Mouse (Mus musculus): Measurements from ENCODE around the gene Vac14.
"Not testable (repeated sequence)": the region's sequence is repeated elsewhere in the genome, so short reads cannot be mapped to it uniquely, and the experiment has no call there.

Gene Vac14

GRCm38 (mm10) chr8:110648577-110648976 is 30.2 kb downstream of the Vac14 start:
- no peak for DNase-seq (ENCODE audit: low read depth)

GRCm38 (mm10) chr8:110649286-110649685 is 30.9 kb downstream of the Vac14 start:
- no peak for DNase-seq (ENCODE audit: low read depth)

DNA sequence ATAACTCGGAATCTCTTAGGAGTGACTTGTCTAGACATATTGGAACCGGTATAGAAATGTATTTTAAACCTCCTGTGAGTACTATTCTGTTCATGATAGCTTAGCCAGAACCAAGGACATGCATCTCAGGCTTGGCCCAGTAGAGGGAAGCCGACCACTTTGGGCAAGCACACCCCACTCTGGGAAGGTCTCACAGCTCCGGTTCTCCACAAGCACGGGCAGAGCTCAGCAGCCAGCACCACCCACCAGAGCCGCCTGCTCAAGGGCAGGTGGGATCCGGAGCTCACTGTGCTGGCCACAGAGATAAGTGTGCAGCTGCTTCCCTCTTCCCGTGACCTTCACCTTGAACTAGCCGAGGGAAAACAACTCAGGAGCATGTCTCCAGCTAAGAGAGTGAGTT is 32.5 kb downstream of the Vac14 start:
- DNase-seq (ENCODE audit: low read depth) = no peak

- no peak for DNase-seq (ENCODE audit: low read depth)
Observed at GRCm38 (mm10) chr8:110651847-110652246, 33.5 kb downstream of the Vac14 start.

GRCm38 (mm10) chr8:110654075-110655060 is 36.0 kb downstream of the Vac14 start:
- peak; percentile 27 for DNase-seq (ENCODE audit: low read depth)

GRCm38 (mm10) chr8:110655827-110656226 is 37.4 kb downstream of the Vac14 start:
- no peak for DNase-seq (ENCODE audit: low read depth)

- no peak for DNase-seq (ENCODE audit: low read depth)
Observed at GRCm38 (mm10) chr8:110657661-110658060, 39.3 kb downstream of the Vac14 start.

GRCm38 (mm10) chr8:110660121-110660520 is 41.7 kb downstream of the Vac14 start:
- no peak for DNase-seq (ENCODE audit: low read depth)

- DNase-seq (ENCODE audit: low read depth) = no peak
Observed at GRCm38 (mm10) chr8:110662545-110662944, 44.2 kb downstream of the Vac14 start.

- no peak for DNase-seq (ENCODE audit: low read depth)
Observed at GRCm38 (mm10) chr8:110663015-110663742, 44.8 kb downstream of the Vac14 start.

DNA sequence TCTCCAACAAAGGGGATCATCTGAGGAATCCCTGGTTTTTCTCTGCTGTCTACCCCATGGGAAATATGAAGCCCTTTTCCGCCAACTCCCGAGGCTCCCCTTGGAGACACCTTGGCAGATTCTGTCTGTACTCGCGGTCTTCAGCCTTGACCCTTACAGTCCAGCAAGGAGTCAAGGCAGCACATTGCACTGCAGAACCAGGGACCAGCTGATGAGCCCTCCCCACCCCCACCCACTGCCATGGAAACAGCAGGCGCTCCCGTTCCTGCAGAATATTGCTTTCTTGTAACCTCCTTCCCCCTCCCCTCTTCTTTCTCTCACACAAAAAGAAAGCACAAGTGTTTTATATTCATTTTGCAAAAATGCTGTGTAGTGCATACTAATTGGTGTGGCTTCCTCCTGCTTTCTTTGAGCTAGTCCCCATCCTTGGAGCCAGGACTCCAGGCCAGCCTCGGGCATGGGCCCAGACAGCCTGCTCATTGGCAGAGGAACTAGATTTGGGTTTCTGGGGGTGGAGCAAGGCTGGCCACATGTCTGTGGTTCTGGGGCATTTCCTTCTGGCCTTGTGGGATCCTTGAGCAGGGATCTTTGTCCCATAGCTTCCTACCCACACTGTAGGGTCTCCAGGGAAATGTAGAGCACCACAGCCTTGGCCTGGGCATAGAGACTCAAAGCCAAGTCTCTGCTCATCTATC is 46.0 kb downstream of the Vac14 start:
- peak; percentile 5 for DNase-seq (ENCODE audit: low read depth)

- no peak for DNase-seq (ENCODE audit: low read depth)
Observed at GRCm38 (mm10) chr8:110665000-110665399, 46.6 kb downstream of the Vac14 start.

DNA sequence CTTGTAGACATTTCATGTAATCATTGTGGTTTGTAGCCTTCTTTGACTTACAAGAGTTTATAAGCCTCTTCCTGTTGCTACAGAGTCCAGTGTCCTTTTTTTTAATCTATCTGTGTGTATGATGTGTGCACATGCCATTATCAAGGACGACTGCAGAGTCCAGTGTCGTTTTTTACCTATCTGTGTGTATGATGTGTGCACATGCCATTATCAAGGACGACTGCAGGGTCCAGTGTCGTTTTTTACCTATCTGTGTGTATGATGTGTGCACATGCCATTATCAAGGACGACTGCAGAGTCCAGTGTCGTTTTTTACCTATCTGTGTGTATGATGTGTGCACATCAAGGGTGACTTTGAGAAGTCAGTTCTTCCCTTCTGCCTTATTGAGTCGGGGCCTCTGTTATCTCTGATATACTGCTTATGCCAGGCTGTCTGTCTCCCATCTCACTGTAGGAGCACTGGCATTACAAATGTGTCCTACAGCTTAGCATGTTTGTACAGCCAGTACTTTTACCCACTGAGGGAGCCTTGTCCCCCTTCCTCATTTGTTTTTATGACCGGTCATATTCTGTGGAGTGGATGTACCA is 49.3 kb downstream of the Vac14 start:
- DNase-seq (ENCODE audit: low read depth) = not testable (repeated sequence)

- no peak for DNase-seq (ENCODE audit: low read depth)
Observed at GRCm38 (mm10) chr8:110669932-110670628, 51.7 kb downstream of the Vac14 start.

- no peak for DNase-seq (ENCODE audit: low read depth)
Observed at GRCm38 (mm10) chr8:110671309-110671708, 52.9 kb downstream of the Vac14 start.

GRCm38 (mm10) chr8:110672133-110672532 is 53.7 kb downstream of the Vac14 start:
- DNase-seq (ENCODE audit: low read depth) = peak; percentile 6

GRCm38 (mm10) chr8:110673168-110673567 is 54.8 kb downstream of the Vac14 start:
- no peak for DNase-seq (ENCODE audit: low read depth)

DNA sequence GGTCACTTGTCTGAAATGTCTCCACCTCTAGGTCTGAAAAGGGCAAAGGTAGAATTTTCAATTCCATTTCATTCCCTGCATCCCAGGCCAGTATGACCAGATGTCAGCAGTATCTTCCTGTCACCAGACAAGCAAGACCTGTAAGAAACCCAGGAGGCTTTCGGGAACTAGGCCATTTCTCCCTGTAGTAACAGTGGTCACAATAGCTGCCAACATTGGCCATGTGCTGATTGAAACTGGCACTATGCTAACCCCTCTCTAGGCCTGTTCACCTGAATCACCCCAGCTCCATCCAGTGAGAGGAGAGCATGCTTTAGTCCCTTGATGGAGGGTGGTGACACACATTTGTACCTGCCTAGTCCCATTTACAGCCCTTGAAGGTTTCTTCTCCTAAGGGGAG is 56.2 kb downstream of the Vac14 start:
- DNase-seq (ENCODE audit: low read depth) = no peak

GRCm38 (mm10) chr8:110676702-110677101 is 58.3 kb downstream of the Vac14 start:
- DNase-seq (ENCODE audit: low read depth) = no peak

- no peak for DNase-seq (ENCODE audit: low read depth)
Observed at GRCm38 (mm10) chr8:110677174-110677660, 58.8 kb downstream of the Vac14 start.

DNA sequence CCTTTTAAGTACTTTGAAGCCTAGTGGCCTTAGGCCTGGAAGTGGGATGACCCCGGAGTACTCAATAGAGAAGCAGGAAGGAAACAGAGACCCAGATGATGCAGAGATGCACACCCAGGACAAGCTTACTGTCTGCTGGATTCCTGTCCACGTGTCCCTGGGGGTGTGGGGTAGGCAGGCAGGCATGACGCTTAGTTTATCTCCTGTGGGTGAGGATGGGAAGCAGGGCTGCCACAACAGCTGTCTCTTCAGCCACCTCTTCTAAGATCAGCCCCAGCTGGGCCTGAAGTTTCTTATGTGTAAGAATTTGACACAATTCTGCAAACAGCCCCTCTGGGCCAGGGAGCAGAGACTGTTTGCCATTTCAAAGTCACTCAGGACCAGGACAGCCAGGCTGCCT is 60.6 kb downstream of the Vac14 start:
- no peak for DNase-seq (ENCODE audit: low read depth)

Data from 416B (cell line).